Mouse (Mus musculus): ENCODE measurements around the gene AI413582.
A peak's percentile ranks its signal among the peaks of the same experiment; 100 is the strongest.

AI413582 gene

DNA sequence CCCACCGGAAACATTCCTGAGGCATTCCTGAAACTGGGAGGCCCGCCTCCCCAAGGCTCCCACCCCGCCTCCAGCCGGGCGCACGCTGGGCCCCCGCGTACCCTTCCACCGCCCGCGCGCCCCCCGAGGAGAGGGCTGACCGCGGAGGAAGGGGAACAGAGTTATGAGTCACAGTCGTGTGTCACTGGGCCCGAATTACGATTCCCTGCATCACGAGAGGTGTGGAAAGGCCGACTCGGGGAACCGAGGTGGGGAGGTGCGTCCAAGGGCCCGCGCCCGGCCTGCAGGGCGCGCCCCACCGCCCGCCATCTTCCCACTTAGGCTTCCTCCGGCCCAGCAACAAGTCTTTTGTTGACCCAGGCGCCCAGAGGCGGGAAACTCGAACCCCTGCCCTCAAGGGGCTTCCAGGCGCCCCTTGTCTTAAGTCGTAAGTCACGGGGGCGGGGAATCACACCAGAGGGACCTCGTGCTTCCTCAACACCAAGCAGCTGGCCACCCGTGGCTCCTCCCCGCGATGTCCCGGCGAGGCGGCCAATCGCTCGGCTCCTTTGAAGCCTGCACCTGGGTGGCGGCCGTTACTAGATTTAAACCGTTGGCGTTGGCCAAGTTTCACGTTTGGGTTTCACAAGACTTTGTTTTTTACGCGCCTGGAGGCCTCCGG lies 9.9 kb downstream of the AI413582 start:
- peak; percentile 71 to 83 for DNase-seq (ENCODE audit: low spot score in 2 of 2)

DNA sequence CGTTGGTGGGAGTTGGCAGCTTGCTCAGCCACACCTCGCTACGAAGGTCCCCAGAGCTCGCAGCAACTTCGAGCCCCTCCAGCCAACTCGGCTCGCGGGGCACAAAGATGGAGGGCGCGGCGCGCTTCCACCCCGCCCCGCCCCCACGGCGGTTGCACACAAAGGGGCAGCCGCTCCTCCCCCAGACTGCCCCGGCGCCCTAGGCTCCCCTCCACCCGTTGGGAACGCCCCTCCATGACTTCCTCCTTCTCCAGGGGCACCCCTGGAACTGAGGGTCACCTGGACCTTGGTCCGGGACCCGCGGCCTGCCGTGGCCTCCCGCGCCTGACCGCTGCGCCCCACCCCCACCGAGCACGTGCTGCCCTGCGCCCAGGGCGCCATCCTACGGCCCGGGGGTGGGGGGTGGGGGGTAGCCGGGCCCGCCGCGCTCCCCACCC lies 10.5 kb downstream of the AI413582 start:
- DNase-seq (ENCODE audit: low spot score in 2 of 2): peak; percentile 78 to 84

- DNase-seq (ENCODE audit: low spot score in 2 of 2): no peak
Observed at GRCm38 (mm10) chr17:27554062-27554960, 11.2 kb downstream of the AI413582 start.

DNA sequence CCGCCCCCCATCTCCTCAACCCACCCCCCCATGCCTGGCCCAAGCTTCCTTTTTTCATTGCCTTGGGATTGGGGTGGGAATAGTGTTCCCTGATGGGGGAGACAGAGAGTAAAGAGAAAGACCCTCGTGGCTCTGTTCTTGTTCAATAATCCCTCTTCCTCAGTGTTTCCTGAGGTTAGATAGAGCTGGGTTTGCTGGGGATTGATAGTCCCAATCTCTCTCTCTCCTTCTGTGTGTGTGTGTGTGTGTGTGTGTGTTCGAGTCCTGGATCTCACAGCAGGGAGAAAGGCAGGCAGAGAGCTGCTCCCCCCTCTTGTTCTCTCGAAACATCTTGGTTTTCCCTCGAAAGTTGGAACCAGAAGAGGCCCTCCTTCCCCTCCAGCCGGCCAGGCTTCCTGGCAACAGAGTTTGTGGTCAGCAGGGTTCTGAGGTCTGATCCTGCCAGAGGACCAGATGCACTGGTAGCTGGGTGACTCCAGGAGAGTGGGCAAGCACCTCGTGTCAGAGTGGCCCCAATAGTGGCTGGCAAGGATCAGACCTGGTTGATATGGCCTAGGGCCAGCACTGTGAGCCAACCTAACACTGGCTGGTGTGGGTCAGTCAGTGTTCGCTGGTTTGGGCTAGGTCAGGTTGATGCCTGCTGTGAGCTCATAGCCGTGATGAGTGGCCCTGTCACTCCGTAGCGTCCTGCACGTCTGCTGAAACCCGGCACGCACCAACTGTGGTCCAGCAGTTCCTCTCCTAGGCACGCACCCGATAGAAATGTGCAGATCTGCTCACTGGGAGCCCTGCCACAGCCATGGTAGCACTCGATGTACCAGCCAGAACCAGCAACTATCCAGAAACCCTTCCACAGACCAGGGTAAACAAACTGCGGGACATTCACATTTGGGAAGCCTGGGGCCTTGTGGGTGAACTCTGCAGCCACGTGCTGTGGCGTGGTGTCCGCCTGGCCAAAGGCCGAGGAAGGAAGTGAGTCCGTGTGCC lies 13.0 kb downstream of the AI413582 start:
- DNase-seq (ENCODE audit: low spot score in 2 of 2): no peak

DNA sequence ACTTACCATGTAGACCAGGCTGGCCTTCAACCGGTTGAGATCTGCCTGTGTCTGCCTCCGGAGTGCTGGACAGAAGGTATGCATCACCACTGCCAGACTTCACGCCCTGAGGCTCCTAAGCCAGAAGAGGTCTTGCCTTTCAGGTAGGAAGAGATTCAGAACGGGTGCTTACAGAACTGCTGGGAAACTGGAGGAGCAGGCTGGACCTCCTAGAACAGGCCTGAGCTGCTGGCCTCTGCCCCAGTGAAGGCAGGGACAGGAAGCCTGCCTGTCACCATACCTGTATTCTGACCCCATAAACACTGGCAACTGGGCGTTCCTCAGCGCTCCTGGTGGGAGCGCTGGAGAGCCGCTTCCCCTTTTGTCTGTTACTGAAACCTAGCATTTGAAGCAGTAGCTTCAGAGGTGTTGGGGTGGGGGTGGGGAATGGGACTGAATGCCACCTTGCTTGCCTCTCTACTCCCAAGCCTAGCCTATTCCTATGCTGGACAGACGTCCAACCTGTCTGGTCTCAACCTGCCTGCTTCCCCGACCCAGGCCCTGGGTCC lies 14.1 kb downstream of the AI413582 start:
- DNase-seq (ENCODE audit: low spot score in 2 of 2): no peak

- no peak for DNase-seq (ENCODE audit: low spot score in 2 of 2)
Observed at GRCm38 (mm10) chr17:27549234-27549633, 16.3 kb downstream of the AI413582 start.

DNA sequence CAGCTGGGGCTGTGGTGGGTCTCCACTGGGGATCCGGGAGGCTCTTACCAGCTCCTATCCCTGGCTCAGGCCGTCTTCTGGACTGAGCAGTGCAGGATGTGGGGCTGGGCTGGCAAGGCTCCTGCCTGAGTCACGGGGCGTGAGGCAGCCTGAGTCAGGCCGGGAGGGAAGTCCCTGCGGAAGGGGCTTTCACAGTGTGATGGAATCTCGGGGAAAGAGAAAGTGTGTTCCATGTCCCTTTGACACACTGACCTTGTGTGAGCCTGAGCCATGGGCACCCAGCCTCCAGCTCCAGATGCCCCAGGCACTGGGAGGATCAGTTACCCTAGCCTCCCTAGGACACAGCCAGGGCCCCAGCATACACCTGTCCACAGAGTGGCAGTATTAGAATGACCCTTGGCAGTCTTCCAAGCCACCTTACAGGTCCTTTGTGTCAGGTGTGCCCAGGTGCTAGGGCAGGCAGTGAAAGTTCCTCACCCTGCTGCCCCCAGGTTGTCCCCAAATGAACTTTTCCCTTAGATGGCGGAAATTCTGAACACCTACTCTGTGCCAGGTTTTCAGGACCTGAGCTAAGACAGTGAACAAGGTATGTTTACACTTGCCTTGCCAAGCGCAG lies 18.2 kb downstream of the AI413582 start:
- DNase-seq (ENCODE audit: low spot score in 2 of 2): no peak

GRCm38 (mm10) chr17:27546574-27547085 lies 18.9 kb downstream of the AI413582 start:
- no peak for DNase-seq (ENCODE audit: low spot score in 2 of 2)

- no peak for DNase-seq (ENCODE audit: low spot score in 2 of 2)
Observed at GRCm38 (mm10) chr17:27545991-27546390, 19.6 kb downstream of the AI413582 start.

DNA sequence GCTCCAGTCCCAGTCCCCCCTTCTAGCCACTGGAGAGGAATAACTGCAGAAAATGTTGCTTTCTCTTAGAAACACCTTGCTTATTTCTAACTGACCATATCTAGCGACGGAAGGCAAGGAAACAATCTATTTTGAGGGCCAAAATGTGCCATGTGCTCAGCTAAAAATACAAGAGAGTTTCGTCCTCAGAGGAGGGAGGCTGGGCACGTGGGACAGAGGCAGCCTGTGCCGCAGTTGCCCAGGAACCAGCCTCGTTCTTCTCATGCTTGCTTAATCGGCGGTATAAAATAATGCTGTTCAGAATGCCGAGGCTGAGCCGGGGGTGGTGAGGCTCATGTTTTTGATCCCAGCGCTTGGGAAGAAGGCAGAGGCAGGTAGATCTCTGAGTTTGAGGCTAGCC lies 21.0 kb downstream of the AI413582 start:
- no peak for DNase-seq (ENCODE audit: low spot score in 2 of 2)

DNA sequence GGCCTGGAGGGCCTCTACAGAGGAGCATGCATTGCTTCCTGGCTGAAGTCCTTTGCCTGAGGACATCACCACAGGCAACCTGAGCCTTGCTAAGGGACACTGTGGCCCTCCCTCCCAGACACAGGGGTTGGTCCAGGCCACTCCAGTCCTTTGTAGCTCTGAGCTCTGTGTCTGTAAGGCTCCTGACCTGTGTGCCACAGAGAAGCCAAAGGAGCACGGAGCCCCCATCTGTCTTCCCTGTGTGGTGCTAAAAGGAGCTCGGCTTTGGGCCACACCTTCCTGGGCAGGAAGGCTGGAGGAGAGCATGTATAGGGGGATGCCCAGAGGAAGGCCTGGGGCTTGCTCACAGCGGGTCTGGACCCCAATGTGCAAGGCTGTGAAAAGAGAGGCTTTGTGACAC lies 23.6 kb downstream of the AI413582 start:
- DNase-seq (ENCODE audit: low spot score in 2 of 2): no peak

GRCm38 (mm10) chr17:27541261-27541660 lies 24.3 kb downstream of the AI413582 start:
- DNase-seq (ENCODE audit: low spot score in 2 of 2): no peak

- peak; percentile 83 to 96 for DNase-seq (ENCODE audit: low spot score in 2 of 2)
Observed at GRCm38 (mm10) chr17:27534718-27535117, 30.8 kb downstream of the AI413582 start.

DNA sequence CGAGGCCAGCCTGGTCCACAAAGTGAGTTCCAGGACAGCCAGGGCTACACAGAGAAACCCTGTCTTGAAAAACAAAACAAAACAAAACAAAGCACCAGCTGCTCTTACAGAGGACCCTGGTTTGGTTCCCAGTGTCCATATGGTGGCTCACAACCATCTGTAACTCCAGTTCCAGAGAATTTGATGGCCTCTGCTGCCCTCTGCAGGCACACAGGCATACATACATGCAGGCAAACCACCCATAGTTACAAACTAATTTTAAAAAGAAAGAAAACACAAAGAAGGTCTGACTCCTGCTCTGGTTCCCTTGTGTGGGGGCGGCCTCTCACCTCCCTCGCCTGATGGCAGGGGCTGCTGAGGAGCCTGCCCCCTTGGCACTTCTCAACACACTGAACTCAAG lies 32.2 kb downstream of the AI413582 start:
- DNase-seq (ENCODE audit: low spot score in 2 of 2): no peak

GRCm38 (mm10) chr17:27532095-27532494 lies 33.5 kb downstream of the AI413582 start:
- DNase-seq (ENCODE audit: low spot score in 2 of 2): no peak

DNA sequence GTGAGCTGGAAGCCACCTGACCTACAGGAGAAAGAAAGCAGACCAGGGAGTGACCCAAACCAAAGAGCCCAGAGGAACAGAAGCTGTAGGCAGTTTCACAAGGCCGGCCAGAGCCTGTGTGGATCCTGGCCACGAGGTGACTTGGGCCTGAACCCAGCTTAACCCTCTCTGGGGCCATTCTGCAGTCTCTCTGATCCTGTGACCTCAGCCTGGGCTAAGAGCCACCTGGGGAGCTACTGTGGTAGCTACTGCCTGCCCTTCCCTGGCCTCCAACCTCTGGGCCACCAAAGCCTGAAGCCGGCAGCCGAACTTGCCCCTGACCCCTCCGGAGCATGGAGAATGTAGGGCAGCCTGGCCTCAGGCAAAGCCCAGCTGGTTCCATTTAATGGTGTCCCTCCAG lies 36.8 kb downstream of the AI413582 start:
- no peak for DNase-seq (ENCODE audit: low spot score in 2 of 2)

DNA sequence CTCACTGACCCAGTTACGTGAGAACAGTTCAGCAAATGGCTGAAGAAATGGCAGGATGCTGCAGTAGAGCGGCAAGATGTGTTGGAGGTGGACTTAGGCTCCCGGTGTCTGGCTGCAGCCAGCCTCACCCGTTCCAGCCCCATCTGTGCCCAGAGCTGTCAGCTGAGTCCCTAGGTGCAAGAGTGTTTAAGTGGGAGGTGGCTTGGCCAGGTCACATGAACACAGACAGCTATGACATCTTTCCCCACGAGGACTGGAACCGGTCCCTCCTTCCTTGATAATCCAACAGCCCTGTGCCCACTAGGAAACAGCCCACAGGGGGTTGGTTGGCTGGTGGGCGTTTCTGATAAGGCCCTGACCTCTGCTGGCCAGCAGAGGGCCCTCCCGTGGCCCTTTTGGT lies 37.5 kb downstream of the AI413582 start:
- DNase-seq (ENCODE audit: low spot score in 2 of 2): no peak

DNA sequence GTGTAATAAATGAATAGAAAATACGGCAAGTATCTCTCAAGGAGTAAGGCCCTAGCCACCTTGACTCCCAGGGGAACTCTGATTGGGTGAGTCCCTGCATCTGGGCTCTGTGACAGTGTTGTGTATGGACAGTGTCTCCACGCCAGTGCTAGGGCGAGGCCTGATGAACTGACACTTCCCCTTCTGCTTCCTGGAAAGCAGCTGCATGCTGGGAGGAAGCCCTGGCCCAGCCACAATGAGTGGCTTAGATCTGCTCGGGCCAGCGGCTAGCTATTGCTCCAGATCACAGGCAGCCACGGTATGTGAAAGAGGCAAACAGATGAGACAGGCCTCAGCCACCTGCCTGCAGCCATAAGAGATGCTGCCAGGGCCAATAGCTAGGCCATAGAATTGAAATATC lies 38.4 kb downstream of the AI413582 start:
- no peak for DNase-seq (ENCODE audit: low spot score in 2 of 2)

- DNase-seq (ENCODE audit: low spot score in 2 of 2): no peak
Observed at GRCm38 (mm10) chr17:27523121-27523520, 42.4 kb downstream of the AI413582 start.

DNA sequence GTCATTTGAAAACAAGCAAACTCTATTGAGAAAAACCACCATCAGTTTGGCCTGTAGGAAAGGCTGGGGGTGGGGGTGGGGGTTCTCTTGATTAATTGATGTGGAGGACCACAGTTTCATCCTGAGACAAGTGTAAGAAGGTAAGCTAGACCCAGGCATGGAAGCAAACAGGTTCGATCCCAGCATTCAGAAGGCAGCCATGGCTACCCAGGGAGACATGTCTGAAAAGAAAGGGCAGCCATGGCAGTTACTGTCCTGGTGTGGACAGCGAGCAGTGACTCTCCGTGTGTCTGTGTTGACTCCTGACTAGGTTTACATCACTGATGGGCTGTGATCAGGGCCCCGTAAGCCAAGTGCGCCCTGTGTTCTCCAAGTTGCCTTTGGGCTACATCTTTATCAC lies 44.3 kb downstream of the AI413582 start, which contains the start of gene Grm4:
TSS of gene Grm4 (minus strand) at position 101 of the 400 bp plus-strand sequence.
- no peak for DNase-seq (ENCODE audit: low spot score in 2 of 2)

DNA sequence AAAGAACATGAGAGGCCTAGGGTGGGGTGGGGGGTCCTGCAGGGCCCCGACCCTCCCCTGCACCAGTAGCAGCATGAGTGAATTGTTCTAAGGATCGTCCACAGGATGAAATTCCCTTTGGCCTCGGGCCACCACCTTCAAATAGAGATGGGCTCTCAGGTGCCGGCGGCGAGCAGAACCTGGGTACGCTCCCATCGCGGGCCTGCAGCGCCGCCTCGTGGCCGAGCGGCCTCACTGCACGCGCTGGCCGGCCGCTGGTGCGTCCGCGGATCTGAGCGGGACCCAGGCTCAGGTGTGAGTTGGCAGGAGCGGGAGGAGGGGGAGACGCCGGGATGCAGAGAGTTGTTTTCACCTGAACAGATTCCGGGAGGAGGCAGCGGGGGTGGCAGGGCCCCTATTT lies 45.0 kb downstream of the AI413582 start:
- DNase-seq (ENCODE audit: low spot score in 2 of 2): peak in 1 of 2 experiments; percentile 61
